Mouse (Mus musculus): ENCODE measurements around the gene Tril. TPM values are rescaled to one million over a fixed set of nuclear protein-coding genes. Genes with fewer than 3 reads are reported as not detected.

Gene Tril
- 0.25 and 0.31 TPM in 2 replicates for polyA plus RNA-seq (2015; fragmentation: Nextera tagmentation; extraction: Ambion mirVana)

- peak; percentile 36 for DNase-seq
- 1% methylated on average over 43 of the region's 43 CpGs for WGBS (ENCODE audit: insufficient replicate concordance)
- H3K4me1 ChIP-seq (ENCODE audit: insufficient read depth), result peaks cover 18% of the 10 kb centered on the region
- H3K27me3 ChIP-seq (ENCODE audit: insufficient read depth, low read length), result peaks cover 76% of the 10 kb centered on the region
- H3K4me2 ChIP-seq (ENCODE audit: low read depth, low read length), result peak within 1 kb of the TSS; percentile 68
- H3K9me3 ChIP-seq (ENCODE audit: low read length), result no peaks in the 10 kb centered on the region
- no peak within 1 kb of the TSS for H3K27ac ChIP-seq (ENCODE audit: low read depth)
- TF ChIP-seq CTCF (IDR thresholded peaks at IDR 0.05; ENCODE audit: low read depth), result no peak
- no peak for TF ChIP-seq EP300 (IDR thresholded peaks at IDR 0.05; ENCODE audit: low read depth)
- 0 out of 2 replicates have a peak within 1 kb of the TSS, but pooled peaks have one; percentile 11 for H3K9ac ChIP-seq (replicated peaks)
- H3K36me3 ChIP-seq (replicated peaks; ENCODE audit: insufficient read depth, low read length), result no peaks in the 10 kb centered on the region
- peak within 1 kb of the TSS; percentile 41 for H3K4me3 ChIP-seq (ENCODE audit: low read depth, low read length)
- no peak for ATAC-seq
Observed at GRCm38 (mm10) chr6:53820486-53820985, at the start of gene Tril. Gene Tril (minus strand): TSS chr6:53820830.

GRCm38 (mm10) chr6:53863011-53863410, 42.4 kb upstream of the Tril start:
- WGBS (ENCODE audit: insufficient replicate concordance), result 47% methylated on average over 2 of the region's 2 CpGs
- H3K27me3 ChIP-seq (ENCODE audit: insufficient read depth, low read length), result no peaks in the 10 kb centered on the region
- no peaks in the 10 kb centered on the region for H3K36me3 ChIP-seq (replicated peaks; ENCODE audit: insufficient read depth, low read length)
- H3K9ac ChIP-seq (replicated peaks), result no peak overlapping the region
- no peak overlapping the region for H3K4me3 ChIP-seq (ENCODE audit: low read depth, low read length)
- H3K27ac ChIP-seq (ENCODE audit: low read depth), result no peak overlapping the region
- no peak for DNase-seq
- H3K4me2 ChIP-seq (ENCODE audit: low read depth, low read length), result no peak overlapping the region
- no peaks in the 10 kb centered on the region for H3K4me1 ChIP-seq (ENCODE audit: insufficient read depth)
- no peak for ATAC-seq
- no peak for TF ChIP-seq EP300 (IDR thresholded peaks at IDR 0.05; ENCODE audit: low read depth)
- TF ChIP-seq CTCF (IDR thresholded peaks at IDR 0.05; ENCODE audit: low read depth), result no peak
- no peaks in the 10 kb centered on the region for H3K9me3 ChIP-seq (ENCODE audit: low read length)

GRCm38 (mm10) chr6:53859106-53859505, 38.5 kb upstream of the Tril start:
- WGBS (ENCODE audit: insufficient replicate concordance), result 29% methylated on average over 1 of the region's 1 CpGs
- Histone ChIP-seq H3K9ac (replicated peaks) (no peak overlapping the region), H3K4me1 (ENCODE audit: insufficient read depth) (no peaks in the 10 kb centered on the region), H3K4me3 (ENCODE audit: low read depth, low read length) (no peak overlapping the region), H3K4me2 (ENCODE audit: low read depth, low read length) (no peak overlapping the region), H3K9me3 (ENCODE audit: low read length) (no peaks in the 10 kb centered on the region), H3K27ac (ENCODE audit: low read depth) (no peak overlapping the region), H3K36me3 (replicated peaks; ENCODE audit: insufficient read depth, low read length) (no peaks in the 10 kb centered on the region), H3K27me3 (ENCODE audit: insufficient read depth, low read length) (no peaks in the 10 kb centered on the region)
- ATAC-seq, result no peak
- no peak for DNase-seq
- TF ChIP-seq EP300 (IDR thresholded peaks at IDR 0.05; ENCODE audit: low read depth) (no peak), CTCF (IDR thresholded peaks at IDR 0.05; ENCODE audit: low read depth) (no peak)

GRCm38 (mm10) chr6:53857822-53858221, 37.2 kb upstream of the Tril start:
- 73% methylated on average over 7 of the region's 7 CpGs for WGBS (ENCODE audit: insufficient replicate concordance)
- Histone ChIP-seq H3K9me3 (ENCODE audit: low read length) (no peaks in the 10 kb centered on the region), H3K27ac (ENCODE audit: low read depth) (no peak overlapping the region), H3K4me3 (ENCODE audit: low read depth, low read length) (no peak overlapping the region), H3K4me1 (ENCODE audit: insufficient read depth) (no peaks in the 10 kb centered on the region), H3K36me3 (replicated peaks; ENCODE audit: insufficient read depth, low read length) (no peaks in the 10 kb centered on the region), H3K4me2 (ENCODE audit: low read depth, low read length) (no peak overlapping the region), H3K9ac (replicated peaks) (no peak overlapping the region), H3K27me3 (ENCODE audit: insufficient read depth, low read length) (no peaks in the 10 kb centered on the region)
- TF ChIP-seq CTCF (IDR thresholded peaks at IDR 0.05; ENCODE audit: low read depth) (no peak), EP300 (IDR thresholded peaks at IDR 0.05; ENCODE audit: low read depth) (no peak)
- no peak for ATAC-seq
- DNase-seq, result no peak

GRCm38 (mm10) chr6:53856775-53857174, 36.1 kb upstream of the Tril start:
- Histone ChIP-seq H3K4me3 (ENCODE audit: low read depth, low read length) (no peak overlapping the region), H3K9me3 (ENCODE audit: low read length) (no peaks in the 10 kb centered on the region), H3K27ac (ENCODE audit: low read depth) (no peak overlapping the region), H3K27me3 (ENCODE audit: insufficient read depth, low read length) (no peaks in the 10 kb centered on the region), H3K4me1 (ENCODE audit: insufficient read depth) (no peaks in the 10 kb centered on the region), H3K9ac (replicated peaks) (no peak overlapping the region), H3K4me2 (ENCODE audit: low read depth, low read length) (no peak overlapping the region), H3K36me3 (replicated peaks; ENCODE audit: insufficient read depth, low read length) (no peaks in the 10 kb centered on the region)
- DNase-seq (no peak), ATAC-seq (no peak)
- TF ChIP-seq CTCF (IDR thresholded peaks at IDR 0.05; ENCODE audit: low read depth), result no peak
- TF ChIP-seq EP300 (IDR thresholded peaks at IDR 0.05; ENCODE audit: low read depth), result no peak
- WGBS (ENCODE audit: insufficient replicate concordance), result 60% methylated on average over 2 of the region's 2 CpGs

GRCm38 (mm10) chr6:53854971-53855856, 34.6 kb upstream of the Tril start:
- no peak for DNase-seq
- no peaks in the 10 kb centered on the region for H3K27me3 ChIP-seq (ENCODE audit: insufficient read depth, low read length)
- 83% methylated on average over 12 of the region's 12 CpGs for WGBS (ENCODE audit: insufficient replicate concordance)

More at GRCm38 (mm10) chr6:53854971-53855856, 34.6 kb upstream of the Tril start:
- TF ChIP-seq EP300 (IDR thresholded peaks at IDR 0.05; ENCODE audit: low read depth), result no peak
- no peak for TF ChIP-seq CTCF (IDR thresholded peaks at IDR 0.05; ENCODE audit: low read depth)
- H3K4me2 ChIP-seq (ENCODE audit: low read depth, low read length), result no peak overlapping the region
- H3K27ac ChIP-seq (ENCODE audit: low read depth), result no peak overlapping the region
- no peaks in the 10 kb centered on the region for H3K9me3 ChIP-seq (ENCODE audit: low read length)
- no peak for ATAC-seq
- H3K4me1 ChIP-seq (ENCODE audit: insufficient read depth), result no peaks in the 10 kb centered on the region
- H3K9ac ChIP-seq (replicated peaks), result no peak overlapping the region
- no peaks in the 10 kb centered on the region for H3K36me3 ChIP-seq (replicated peaks; ENCODE audit: insufficient read depth, low read length)
- H3K4me3 ChIP-seq (ENCODE audit: low read depth, low read length), result no peak overlapping the region

Data from liver, postnatal 0 days (tissue).